25 mouse cellular contexts compared by ENCODE assay signal in the genomic region with DNA sequence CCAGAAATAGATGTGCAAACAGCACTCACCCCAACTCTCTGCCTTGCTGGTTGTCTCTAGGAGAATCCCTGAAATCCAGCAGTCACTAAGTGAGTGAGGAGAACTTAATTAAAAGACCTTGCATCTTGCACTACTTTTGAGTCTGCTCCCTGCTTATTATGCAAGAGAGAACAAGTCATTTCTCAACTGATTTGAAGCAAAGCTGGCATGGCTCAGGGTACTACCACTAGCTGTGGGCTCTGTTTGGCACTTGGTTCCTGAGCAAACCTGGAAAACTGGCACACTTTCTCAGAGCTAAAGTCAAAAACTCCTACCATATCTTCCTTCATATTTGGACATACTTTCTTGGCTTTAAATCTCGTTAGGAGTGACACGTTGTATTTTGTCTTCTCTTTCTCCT.
DNase-seq lines count a peak whose midpoint lies in the region; ATAC-seq and TF ChIP-seq lines count a peak whose summit lies in the region.
"Had no signal": no experiment of that assay in that cellular context is flagged by ENCODE, and none has a peak within 500 bp of the region (broad histone marks: within the 10 kb centered on the region; RNA-seq: fewer than 3 reads in every experiment).

No protein-coding gene starts in this region.

- no peak overlapping the region for H3K9ac ChIP-seq in forebrain, embryonic 12.5 days
- no peak overlapping the region for H3K9ac ChIP-seq in midbrain, postnatal 0 days (replicated peaks; ENCODE audit: low read length, poor library complexity, severe bottlenecking)
- H3K9ac ChIP-seq: hindbrain, embryonic 12.5 days had no signal

- no peaks in the 10 kb centered on the region for H3K9me3 ChIP-seq in forebrain, embryonic 12.5 days
- H3K9me3 ChIP-seq in midbrain, postnatal 0 days (ENCODE audit: low read length): no peaks in the 10 kb centered on the region
- H3K9me3 ChIP-seq: embryonic facial prominence, embryonic 10.5 days; forebrain, embryonic 10.5 days; heart, embryonic 10.5 days; hindbrain, embryonic 12.5 days had no signal

- H3K27me3 ChIP-seq in forebrain, embryonic 12.5 days: no peaks in the 10 kb centered on the region
- H3K27me3 ChIP-seq in midbrain, postnatal 0 days (ENCODE audit: insufficient read depth, low read length): no peaks in the 10 kb centered on the region
- H3K27me3 ChIP-seq: hindbrain, embryonic 12.5 days had no signal

- peaks cover 18% of the 10 kb centered on the region for H3K4me1 ChIP-seq in forebrain, embryonic 12.5 days
- H3K4me1 ChIP-seq in midbrain, postnatal 0 days (ENCODE audit: insufficient read depth, low read length): no peaks in the 10 kb centered on the region; the same call in 1 of the 2 replicates

- no peak overlapping the region for H3K4me2 ChIP-seq in forebrain, embryonic 12.5 days
- no peak overlapping the region for H3K4me2 ChIP-seq in midbrain, postnatal 0 days (ENCODE audit: low read depth, low read length, poor library complexity, severe bottlenecking)
- H3K4me2 ChIP-seq: hindbrain, embryonic 12.5 days had no signal

- H3K4me3 ChIP-seq in forebrain, embryonic 12.5 days (replicated peaks): no peak overlapping the region
- no peak overlapping the region for H3K4me3 ChIP-seq in midbrain, postnatal 0 days (ENCODE audit: low read depth, low read length)
- H3K4me3 ChIP-seq: embryonic facial prominence, embryonic 10.5 days; forebrain, embryonic 10.5 days; heart, embryonic 10.5 days; hindbrain, embryonic 12.5 days had no signal

- WGBS in forebrain, embryonic 12.5 days: 84% methylated on average over 2 of the region's 2 CpGs
- WGBS in midbrain, postnatal 0 days: 87% methylated on average over 2 of the region's 2 CpGs

- ATAC-seq in frontal cortex, adult (ENCODE audit: low TSS enrichment): peak; percentile 86
- ATAC-seq in forebrain, embryonic 12.5 days (ENCODE audit: low FRiP score): no peak
- ATAC-seq in midbrain, postnatal 0 days (ENCODE audit: low FRiP score): no peak
- ATAC-seq: activated CD4-positive, CD25-positive, alpha-beta regulatory T cell, adult 4 months; CD4-positive, CD25-positive, alpha-beta regulatory T cell, adult 4 months; forebrain, embryonic 16.5 days; hindbrain, embryonic 16.5 days; inflammation-experienced regulatory T-cells, adult 6 months; intestine, postnatal 0 days had no signal

- peak; percentile 39 for DNase-seq in adrenal gland, adult 2 months
- DNase-seq in adrenal gland, adult 18-20 months (ENCODE audit: low spot score in 2 of 2): no peak
- DNase-seq in frontal cortex, postnatal 14 days (ENCODE audit: low spot score in 2 of 2): no peak
- DNase-seq in adipocyte (ENCODE audit: low spot score): peak; percentile 80
- no peak for DNase-seq in midbrain, postnatal 0 days (ENCODE audit: low spot score)
- DNase-seq: B cell, adult 2 months; cerebellum, adult 2 months; gastrocnemius, postnatal 10 days; heart, adult 18-20 months; heart, postnatal 10 days; heart, postnatal 4 days; kidney, adult 8-10 months had no signal

- H3K36me3 ChIP-seq in forebrain, embryonic 12.5 days (replicated peaks): no peaks in the 10 kb centered on the region
- H3K36me3 ChIP-seq in midbrain, postnatal 0 days (ENCODE audit: insufficient read depth, low read length): no peaks in the 10 kb centered on the region
- H3K36me3 ChIP-seq: embryonic facial prominence, embryonic 10.5 days; forebrain, embryonic 10.5 days; G1E; heart, embryonic 10.5 days; hindbrain, embryonic 12.5 days had no signal

- no peak for TF ChIP-seq CTCF in midbrain, postnatal 0 days (IDR thresholded peaks at IDR 0.05)

- no peak overlapping the region for H3K27ac ChIP-seq in forebrain, embryonic 12.5 days
- no peak overlapping the region for H3K27ac ChIP-seq in midbrain, postnatal 0 days (ENCODE audit: low read depth, low read length)
- H3K27ac ChIP-seq: embryonic facial prominence, embryonic 10.5 days; forebrain, embryonic 10.5 days; hindbrain, embryonic 12.5 days had no signal

Comparison
In these comparisons a context has a peak if more than half of its experiments do, and no peak if none do; other contexts are left out.
1. DNase-seq: peak in adrenal gland, adult 2 months (single experiment) and adipocyte (single experiment); none in adrenal gland, adult 18-20 months (0 of 2), frontal cortex, postnatal 14 days (0 of 2) and midbrain, postnatal 0 days (single experiment).